Comparison of ENCODE assay signal across 19 mouse cellular contexts in the genomic region with DNA sequence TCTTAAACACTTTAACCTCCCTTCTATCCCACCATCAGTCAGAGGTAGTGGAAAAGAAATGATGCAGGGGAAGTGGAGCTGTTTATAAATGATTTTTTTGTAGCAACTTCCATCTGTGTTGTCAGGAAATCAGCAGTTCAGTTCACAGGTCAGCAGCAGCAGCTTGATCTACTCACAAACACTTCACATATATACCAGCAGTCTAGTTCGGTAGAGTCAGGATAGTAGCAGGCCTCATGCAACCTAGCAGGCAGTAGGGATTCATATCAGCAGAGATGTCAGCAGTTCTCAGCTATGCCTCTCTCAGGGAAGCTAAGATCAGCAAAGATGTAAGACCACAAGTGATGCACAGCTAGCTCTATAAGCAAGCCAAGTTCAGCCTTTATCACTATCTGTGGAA.
"Had no signal": no experiment of that assay in that cellular context is flagged by ENCODE, and none has a peak within 500 bp of the region (broad histone marks: within the 10 kb centered on the region; RNA-seq: fewer than 3 reads in every experiment).

No protein-coding gene starts in this region.

- H3K27ac ChIP-seq: liver, embryonic 12.5 days; liver, embryonic 14.5 days; midbrain, embryonic 10.5 days; midbrain, embryonic 12.5 days; neural tube, embryonic 13.5 days; neural tube, embryonic 15.5 days had no signal

- H3K4me1 ChIP-seq: liver, embryonic 12.5 days; midbrain, embryonic 10.5 days; midbrain, embryonic 12.5 days; neural tube, embryonic 13.5 days; neural tube, embryonic 15.5 days had no signal

- DNase-seq: lung, adult 18-20 months; lung, postnatal 4 days; midbrain, embryonic 14.5 days; retina, postnatal 1 day; right cerebral cortex, adult 18-20 months; right cerebral cortex, postnatal 25 days; right cerebral cortex, postnatal 4 days; spleen, adult 18-20 months; thymus, adult 18-20 months; thymus, postnatal 14 days; thymus, postnatal 36 days had no signal

- H3K9ac ChIP-seq: liver, embryonic 12.5 days; liver, embryonic 14.5 days; midbrain, embryonic 12.5 days; neural tube, embryonic 13.5 days; neural tube, embryonic 15.5 days had no signal

- H3K36me3 ChIP-seq: liver, embryonic 12.5 days; midbrain, embryonic 10.5 days; midbrain, embryonic 12.5 days; neural tube, embryonic 13.5 days; neural tube, embryonic 15.5 days had no signal

- H3K9me3 ChIP-seq: liver, embryonic 12.5 days; midbrain, embryonic 10.5 days; midbrain, embryonic 12.5 days; neural tube, embryonic 13.5 days; neural tube, embryonic 15.5 days had no signal

- H3K4me3 ChIP-seq: liver, embryonic 12.5 days; midbrain, embryonic 10.5 days; midbrain, embryonic 12.5 days; myocyte; neural tube, embryonic 13.5 days; neural tube, embryonic 15.5 days had no signal

- H3K4me2 ChIP-seq: liver, embryonic 12.5 days; midbrain, embryonic 12.5 days; neural tube, embryonic 13.5 days; neural tube, embryonic 15.5 days had no signal

- ATAC-seq: liver, embryonic 12.5 days; midbrain, embryonic 16.5 days had no signal

- H3K27me3 ChIP-seq: liver, embryonic 12.5 days; midbrain, embryonic 12.5 days; neural tube, embryonic 13.5 days; neural tube, embryonic 15.5 days had no signal
